Mouse (Mus musculus) lung, postnatal 0 days (tissue): ENCODE data around the gene Map4k1. TPM values are rescaled to one million over a fixed set of nuclear protein-coding genes. Genes with fewer than 3 reads are reported as not detected.

Source experiments
- ATAC-seq: fragments of 200-750 bp; cut with Nextera tagmentation; 2 replicates; pipeline ENCODE4 v1.8.0; 2017; ENCODE audit warnings: moderate library complexity
- DNase-seq: peaks from one replicate; pipeline ENCODE4 v3.0.0-alpha.2; 2016; ENCODE audit warnings: low spot score
- H3K27ac ChIP-seq: fragments of 300-500 bp; sonication (generic); 2 replicates; pipeline ENCODE4 v1.5.1; 2014; ENCODE audit warnings: antibody characterized with exemption, mild to moderate bottlenecking, low read length, mixed read lengths
- H3K27me3 ChIP-seq: fragments of 300-500 bp; sonication (generic); replicated peaks from 2 replicates; pipeline ENCODE4 v1.6.1; 2014; ENCODE audit warnings: low read length, mixed read lengths; ENCODE audit not compliant: insufficient read depth
- H3K36me3 ChIP-seq: fragments of 300-500 bp; sonication (generic); 2 replicates; pipeline ENCODE4 v1.6.1; 2014; ENCODE audit warnings: low read length, mixed read lengths; ENCODE audit not compliant: insufficient read depth
- H3K4me1 ChIP-seq: fragments of 300-500 bp; sonication (generic); 2 replicates; pipeline ENCODE4 v1.6.1; 2014; ENCODE audit warnings: antibody characterized with exemption, low read depth, low read length, mixed read lengths; ENCODE audit not compliant: insufficient read depth
- H3K4me2 ChIP-seq: fragments of 300-500 bp; sonication (generic); replicated peaks from 2 replicates; pipeline ENCODE4 v1.6.1; 2014; ENCODE audit warnings: low read depth, mild to moderate bottlenecking, low read length, moderate library complexity, mixed read lengths
- H3K4me3 ChIP-seq: fragments of 300-500 bp; sonication (generic); 2 replicates; pipeline ENCODE4 v1.5.1; 2014; ENCODE audit warnings: low read depth, low read length
- H3K9ac ChIP-seq: fragments of 300-500 bp; sonication (generic); replicated peaks from 2 replicates; pipeline ENCODE4 v1.6.1; 2014; ENCODE audit warnings: low read depth, mild to moderate bottlenecking
- H3K9me3 ChIP-seq: fragments of 300-500 bp; sonication (generic); 2 replicates; pipeline ENCODE4 v1.6.1; 2016; ENCODE audit warnings: low read length, mixed read lengths
- CTCF ChIP-seq: IDR thresholded peaks from 2 replicates; pipeline ENCODE4 v1.5.1; 2016; ENCODE audit warnings: antibody characterized with exemption, mild to moderate bottlenecking
- EP300 ChIP-seq: IDR thresholded peaks from 2 replicates; pipeline ENCODE4 v1.6.1; 2016; ENCODE audit warnings: antibody characterized with exemption, mild to moderate bottlenecking, control low read depth
- WGBS: fragments of 180-500 bp; shearing (Covaris S2); extraction: QIAGEN DNeasy Blood & Tissue Kit; methylation state at CpG from one replicate; pipeline ENCODE4 v1.1.7; 2014; 5-methylcytosine and 5-hydroxymethylcytosine counted together
- polyA plus RNA-seq: library from polyadenylated mRNA; unstranded; fragments of >200 nt; fragmentation: Nextera tagmentation; extraction: Ambion mirVana; gene quantifications from 2 replicates; pipeline ENCODE4 v1.2.1, GENCODE M21; 2015

The Map4k1 gene
- polyA plus RNA-seq, 1 experiment from 2014 or later: 3.5 TPM

- no peak for DNase-seq
- Histone ChIP-seq H3K4me3 (no peak overlapping the region), H3K9me3 (no peaks in the 10 kb centered on the region), H3K4me2 (no peak overlapping the region), H3K4me1 (peaks cover 11% of the 10 kb centered on the region), H3K9ac (no peak overlapping the region), H3K27me3 (no peaks in the 10 kb centered on the region), H3K27ac (no peak overlapping the region), H3K36me3 (peaks cover 36% of the 10 kb centered on the region)
- ATAC-seq: no peak
- 82% methylated on average over 9 of the region's 9 CpGs for whole genome bisulfite sequencing
- TF ChIP-seq CTCF (no peak), EP300 (no peak)
These were observed 4.3 kb upstream of the Map4k1 start for GRCm38 (mm10) chr7:28977556-28977955.

- peak; percentile 44 for DNase-seq
- TF ChIP-seq CTCF (no peak), EP300 (no peak)
- H3K27me3 ChIP-seq: no peaks in the 10 kb centered on the region
- WGBS: 10% methylated on average over 19 of the region's 19 CpGs
- peak; percentile 26 for ATAC-seq
- H3K4me2 ChIP-seq: peak overlapping the region; percentile 70
- peaks cover 17% of the 10 kb centered on the region for H3K36me3 ChIP-seq
- H3K27ac ChIP-seq: peak overlapping the region; percentile 74
- H3K9ac ChIP-seq: 0 out of 2 replicates have a peak overlapping the region, but pooled peaks have one; percentile 24
- H3K9me3 ChIP-seq: no peaks in the 10 kb centered on the region
- peaks cover 11% of the 10 kb centered on the region for H3K4me1 ChIP-seq
- H3K4me3 ChIP-seq: peak overlapping the region; percentile 48
These were observed 594 bp downstream of the Map4k1 start for GRCm38 (mm10) chr7:28982274-28983013.

- Histone ChIP-seq H3K9me3 (no peaks in the 10 kb centered on the region), H3K27ac (no peak overlapping the region), H3K36me3 (peaks cover 11% of the 10 kb centered on the region; the same call in 1 of the 2 replicates), H3K4me3 (no peak overlapping the region), H3K4me2 (0 out of 2 replicates have a peak overlapping the region, but pooled peaks have one; percentile 5), H3K9ac (no peak overlapping the region), H3K4me1 (peaks cover 11% of the 10 kb centered on the region), H3K27me3 (no peaks in the 10 kb centered on the region)
- 66% methylated on average over 11 of the region's 11 CpGs for WGBS
- TF ChIP-seq EP300: no peak
- TF ChIP-seq CTCF: no peak
- ATAC-seq (no peak), DNase-seq (no peak)
These were observed 1.3 kb downstream of the Map4k1 start for GRCm38 (mm10) chr7:28983141-28983564.

GRCm38 (mm10) chr7:28983849-28984248 is 2.0 kb downstream of the Map4k1 start:
- Histone ChIP-seq H3K4me2 (no peak overlapping the region), H3K4me3 (no peak overlapping the region), H3K4me1 (peaks cover 11% of the 10 kb centered on the region), H3K9ac (no peak overlapping the region), H3K9me3 (no peaks in the 10 kb centered on the region), H3K27me3 (no peaks in the 10 kb centered on the region), H3K27ac (no peak overlapping the region), H3K36me3 (peaks cover 4% of the 10 kb centered on the region; the same call in 1 of the 2 replicates)
- TF ChIP-seq EP300 (no peak), CTCF (no peak)
- DNase-seq (no peak), ATAC-seq (no peak)
- WGBS: 75% methylated on average over 4 of the region's 4 CpGs

DNA sequence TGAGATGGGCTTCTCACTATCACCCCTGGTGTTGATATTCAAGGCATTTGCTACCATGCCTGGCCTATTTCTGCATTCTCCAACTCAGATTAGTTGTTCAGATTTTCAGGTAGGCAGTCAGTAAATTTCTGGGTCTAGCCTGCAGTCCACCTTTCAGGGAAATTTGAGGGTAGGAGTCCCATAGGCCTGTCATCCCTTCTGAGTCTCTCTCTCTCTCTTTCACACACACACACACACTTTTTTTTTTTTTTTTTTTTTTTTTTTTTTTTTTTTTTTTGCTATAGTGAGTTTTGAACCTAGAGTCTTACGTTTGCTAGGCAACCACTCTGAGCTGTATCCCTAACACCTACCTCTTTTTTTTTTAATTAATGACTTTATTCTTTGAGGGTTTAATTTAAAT is 2.6 kb downstream of the Map4k1 start:
- WGBS: 84% methylated on average over 1 of the region's 1 CpGs
- Histone ChIP-seq H3K9me3 (no peaks in the 10 kb centered on the region), H3K4me2 (no peak overlapping the region), H3K4me1 (peaks cover 11% of the 10 kb centered on the region), H3K27me3 (no peaks in the 10 kb centered on the region), H3K36me3 (no peaks in the 10 kb centered on the region), H3K9ac (no peak overlapping the region), H3K27ac (no peak overlapping the region), H3K4me3 (no peak overlapping the region)
- no peak for ATAC-seq
- no peak for DNase-seq
- no peak for TF ChIP-seq CTCF
- TF ChIP-seq EP300: no peak

- no peak for ATAC-seq
These were observed 3.4 kb downstream of the Map4k1 start for GRCm38 (mm10) chr7:28985207-28985606.

More at GRCm38 (mm10) chr7:28985207-28985606, 3.4 kb downstream of the Map4k1 start:
- DNase-seq: no peak
- TF ChIP-seq CTCF: no peak
- TF ChIP-seq EP300: no peak
- Histone ChIP-seq H3K9me3 (no peaks in the 10 kb centered on the region), H3K27me3 (no peaks in the 10 kb centered on the region), H3K36me3 (no peaks in the 10 kb centered on the region), H3K4me3 (no peak overlapping the region), H3K27ac (no peak overlapping the region), H3K9ac (no peak overlapping the region), H3K4me1 (peaks cover 11% of the 10 kb centered on the region), H3K4me2 (no peak overlapping the region)
- WGBS: 69% methylated on average over 7 of the region's 7 CpGs
